Mouse (Mus musculus): ENCODE data around the gene Rdm1. TPM values are rescaled to one million over a fixed set of nuclear protein-coding genes. Genes with fewer than 3 reads are reported as not detected.

Rdm1 gene
- total and polyA plus RNA-seq, 3 experiments: 3.8 to 23.8 (median 10.8) TPM

- TF ChIP-seq POLR2AphosphoS5 (IDR thresholded peaks at IDR 0.05; ENCODE audit: insufficient replicate concordance, low read depth, low read length): no peak
- no peak for TF ChIP-seq GATA1 (IDR thresholded peaks at IDR 0.05; ENCODE audit: borderline replicate concordance, low read length)
- no peak for TF ChIP-seq CTCF (IDR thresholded peaks at IDR 0.05; ENCODE audit: low read depth, low read length)
- no peak for TF ChIP-seq TAL1 (conservative IDR thresholded peaks at IDR 0.05; ENCODE audit: low read depth, low read length)
- ATAC-seq (ENCODE audit: extremely low read depth, insufficient number of reproducible peaks, low FRiP score, poor library complexity, severe bottlenecking) (no peak), DNase-seq (ENCODE audit: low spot score) (peak; percentile 35)
- H3K4me3 ChIP-seq (ENCODE audit: low read depth, low read length): peak overlapping the region; percentile 65; the same call in 1 of the 2 replicates
- peaks cover 12% of the 10 kb centered on the region for H3K36me3 ChIP-seq (replicated peaks)
- peaks cover 6% of the 10 kb centered on the region for H3K27me3 ChIP-seq (ENCODE audit: insufficient read depth, low read length)
- no peaks in the 10 kb centered on the region for H3K9me3 ChIP-seq (replicated peaks)
- peaks cover 79% of the 10 kb centered on the region for H3K4me1 ChIP-seq (ENCODE audit: insufficient read depth, low read depth, low read length)
Measured at GRCm38 (mm10) chr11:101668546-101669261, 41.7 kb downstream of the Rdm1 start.

GRCm38 (mm10) chr11:101670334-101670733 is 43.3 kb downstream of the Rdm1 start:
- Histone ChIP-seq H3K4me1 (ENCODE audit: insufficient read depth, low read depth, low read length) (peaks cover 84% of the 10 kb centered on the region), H3K36me3 (replicated peaks) (peaks cover 12% of the 10 kb centered on the region), H3K4me3 (ENCODE audit: low read depth, low read length) (peak overlapping the region; percentile 40; the same call in 1 of the 2 replicates), H3K9me3 (replicated peaks) (no peaks in the 10 kb centered on the region), H3K27me3 (ENCODE audit: insufficient read depth, low read length) (peaks cover 6% of the 10 kb centered on the region)
- no peak for TF ChIP-seq CTCF (IDR thresholded peaks at IDR 0.05; ENCODE audit: low read depth, low read length)
- TF ChIP-seq TAL1 (conservative IDR thresholded peaks at IDR 0.05; ENCODE audit: low read depth, low read length): peak; percentile 13; the same call in 1 of the 2 replicates
- DNase-seq (ENCODE audit: low spot score) (no peak), ATAC-seq (ENCODE audit: extremely low read depth, insufficient number of reproducible peaks, low FRiP score, poor library complexity, severe bottlenecking) (no peak)

DNA sequence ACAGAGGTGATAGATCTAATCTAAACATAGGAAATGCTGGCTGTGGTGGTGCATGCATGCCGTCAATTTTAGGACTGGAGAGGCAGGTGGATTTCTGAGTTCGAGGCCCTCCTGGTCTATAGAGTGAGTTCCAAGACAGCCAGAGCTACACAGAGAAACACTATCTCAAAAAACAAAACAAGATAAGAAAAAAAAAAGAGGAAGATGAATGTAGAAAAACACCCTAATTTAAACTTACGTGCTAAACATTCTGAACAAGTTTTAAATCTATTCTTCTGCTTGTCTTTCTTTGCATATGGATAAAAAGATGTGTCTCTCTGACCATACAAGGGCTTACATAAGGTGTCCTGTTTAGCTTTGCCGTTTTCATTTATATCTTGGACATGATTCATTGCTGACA is 44.3 kb downstream of the Rdm1 start:
- no peak for DNase-seq (ENCODE audit: low spot score)
- Histone ChIP-seq H3K4me3 (ENCODE audit: low read depth, low read length) (no peak overlapping the region), H3K27me3 (ENCODE audit: insufficient read depth, low read length) (peaks cover 6% of the 10 kb centered on the region), H3K36me3 (replicated peaks) (peaks cover 12% of the 10 kb centered on the region), H3K9me3 (replicated peaks) (no peaks in the 10 kb centered on the region), H3K4me1 (ENCODE audit: insufficient read depth, low read depth, low read length) (peaks cover 82% of the 10 kb centered on the region)
- no peak for ATAC-seq (ENCODE audit: extremely low read depth, insufficient number of reproducible peaks, low FRiP score, poor library complexity, severe bottlenecking)
- TF ChIP-seq GATA2 (IDR thresholded peaks at IDR 0.05; ENCODE audit: borderline replicate concordance, low read depth, low read length) (no peak), TAL1 (conservative IDR thresholded peaks at IDR 0.05; ENCODE audit: low read depth, low read length) (no peak), POLR2AphosphoS5 (IDR thresholded peaks at IDR 0.05; ENCODE audit: insufficient replicate concordance, low read depth, low read length) (no peak), CTCF (IDR thresholded peaks at IDR 0.05; ENCODE audit: low read depth, low read length) (no peak), GATA1 (IDR thresholded peaks at IDR 0.05; ENCODE audit: borderline replicate concordance, low read length) (no peak)

GRCm38 (mm10) chr11:101673010-101673642 is 46.1 kb downstream of the Rdm1 start:
- Histone ChIP-seq H3K4me1 (ENCODE audit: insufficient read depth, low read depth, low read length) (peaks cover 66% of the 10 kb centered on the region), H3K9me3 (replicated peaks) (no peaks in the 10 kb centered on the region), H3K36me3 (replicated peaks) (peaks cover under 1% of the 10 kb centered on the region), H3K27me3 (ENCODE audit: insufficient read depth, low read length) (no peaks in the 10 kb centered on the region; the same call in 1 of the 2 replicates), H3K4me3 (ENCODE audit: low read depth, low read length) (no peak overlapping the region; the same call in 1 of the 2 replicates)
- no peak for ATAC-seq (ENCODE audit: extremely low read depth, insufficient number of reproducible peaks, low FRiP score, poor library complexity, severe bottlenecking)
- no peak for TF ChIP-seq CTCF (IDR thresholded peaks at IDR 0.05; ENCODE audit: low read depth, low read length)
- TF ChIP-seq POLR2AphosphoS5 (IDR thresholded peaks at IDR 0.05; ENCODE audit: insufficient replicate concordance, low read depth, low read length): no peak
- no peak for TF ChIP-seq TAL1 (conservative IDR thresholded peaks at IDR 0.05; ENCODE audit: low read depth, low read length)
- TF ChIP-seq GATA1 (IDR thresholded peaks at IDR 0.05; ENCODE audit: borderline replicate concordance, low read length): no peak
- no peak for TF ChIP-seq GATA2 (IDR thresholded peaks at IDR 0.05; ENCODE audit: borderline replicate concordance, low read depth, low read length)
- DNase-seq (ENCODE audit: low spot score): no peak

DNA sequence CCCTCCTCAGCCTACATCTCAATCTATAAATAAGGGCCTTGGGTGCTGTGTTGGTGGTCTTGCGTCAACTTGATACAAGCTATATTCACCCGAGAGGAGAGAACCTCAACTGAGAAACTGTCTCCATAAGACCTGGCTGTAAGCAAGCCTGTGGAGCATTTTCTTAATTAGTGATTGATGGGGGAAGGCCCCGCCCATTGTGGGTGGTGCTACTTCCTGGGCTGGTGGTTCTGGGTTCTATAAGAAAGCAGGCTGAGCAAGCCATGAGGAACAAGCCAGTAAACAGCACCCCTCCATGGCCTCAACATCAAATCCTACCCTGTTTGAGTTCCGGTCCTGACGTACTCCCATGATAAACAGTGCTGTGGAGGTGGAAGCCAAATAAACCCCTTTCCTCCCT is 47.1 kb downstream of the Rdm1 start:
- no peaks in the 10 kb centered on the region; the same call in 1 of the 2 replicates for H3K27me3 ChIP-seq (ENCODE audit: insufficient read depth, low read length)
- no peaks in the 10 kb centered on the region for H3K9me3 ChIP-seq (replicated peaks)
- no peak for DNase-seq (ENCODE audit: low spot score)
- TF ChIP-seq GATA2 (IDR thresholded peaks at IDR 0.05; ENCODE audit: borderline replicate concordance, low read depth, low read length): no peak
- TF ChIP-seq TAL1 (conservative IDR thresholded peaks at IDR 0.05; ENCODE audit: low read depth, low read length): no peak
- TF ChIP-seq GATA1 (IDR thresholded peaks at IDR 0.05; ENCODE audit: borderline replicate concordance, low read length): no peak
- no peak for TF ChIP-seq POLR2AphosphoS5 (IDR thresholded peaks at IDR 0.05; ENCODE audit: insufficient replicate concordance, low read depth, low read length)
- TF ChIP-seq CTCF (IDR thresholded peaks at IDR 0.05; ENCODE audit: low read depth, low read length): no peak
- peaks cover 56% of the 10 kb centered on the region for H3K4me1 ChIP-seq (ENCODE audit: insufficient read depth, low read depth, low read length)
- H3K4me3 ChIP-seq (ENCODE audit: low read depth, low read length): no peak overlapping the region
- no peak for ATAC-seq (ENCODE audit: extremely low read depth, insufficient number of reproducible peaks, low FRiP score, poor library complexity, severe bottlenecking)
- H3K36me3 ChIP-seq (replicated peaks): no peaks in the 10 kb centered on the region

DNA sequence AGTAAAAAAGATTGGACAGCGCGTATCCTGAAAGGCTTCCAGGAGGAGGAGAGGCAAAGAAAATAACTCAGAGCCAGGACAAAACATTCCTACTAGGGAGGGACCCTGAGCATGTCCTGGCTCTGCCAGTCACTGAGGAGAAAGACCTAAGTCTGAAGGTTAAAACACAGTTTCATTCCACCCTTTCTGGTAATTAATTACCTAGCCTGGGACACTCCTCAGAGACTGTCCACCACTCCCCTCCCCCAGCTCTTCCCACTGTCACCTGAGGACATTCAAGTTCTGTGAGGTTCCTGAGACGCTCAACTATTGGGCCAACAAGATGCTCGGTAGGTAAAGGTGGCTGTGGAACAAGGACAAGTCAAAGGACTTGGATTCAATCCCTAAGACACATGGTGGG is 48.4 kb downstream of the Rdm1 start:
- TF ChIP-seq TAL1 (conservative IDR thresholded peaks at IDR 0.05; ENCODE audit: low read depth, low read length) (no peak), GATA2 (IDR thresholded peaks at IDR 0.05; ENCODE audit: borderline replicate concordance, low read depth, low read length) (no peak), POLR2AphosphoS5 (IDR thresholded peaks at IDR 0.05; ENCODE audit: insufficient replicate concordance, low read depth, low read length) (no peak), GATA1 (IDR thresholded peaks at IDR 0.05; ENCODE audit: borderline replicate concordance, low read length) (no peak), CTCF (IDR thresholded peaks at IDR 0.05; ENCODE audit: low read depth, low read length) (no peak)
- Histone ChIP-seq H3K4me3 (ENCODE audit: low read depth, low read length) (no peak overlapping the region), H3K9me3 (replicated peaks) (no peaks in the 10 kb centered on the region), H3K36me3 (replicated peaks) (no peaks in the 10 kb centered on the region), H3K4me1 (ENCODE audit: insufficient read depth, low read depth, low read length) (peaks cover 44% of the 10 kb centered on the region), H3K27me3 (ENCODE audit: insufficient read depth, low read length) (no peaks in the 10 kb centered on the region; the same call in 1 of the 2 replicates)
- no peak for ATAC-seq (ENCODE audit: extremely low read depth, insufficient number of reproducible peaks, low FRiP score, poor library complexity, severe bottlenecking)
- DNase-seq (ENCODE audit: low spot score): no peak

Data from G1E (cell line).